Mouse (Mus musculus): ENCODE results near the gene Psmd1. TPM values are rescaled to one million over a fixed set of nuclear protein-coding genes. Genes with fewer than 3 reads are reported as not detected.

The Psmd1 gene
- polyA plus RNA-seq, 2 experiments = 73.2 to 161 TPM

- no peak overlapping the region for H3K4me3 ChIP-seq (replicated peaks; ENCODE audit: low read length)
- TF ChIP-seq POLR2A (IDR thresholded peaks at IDR 0.05; ENCODE audit: borderline replicate concordance, extremely low read depth, insufficient read depth, insufficient read length) = no peak
- 0 out of 2 replicates have a peak overlapping the region, but pooled peaks have one; percentile 26 for H3K27ac ChIP-seq (replicated peaks; ENCODE audit: low read depth, low read length)
- no peak overlapping the region for H3K9ac ChIP-seq (ENCODE audit: low read depth, low read length, severe bottlenecking)
- H3K27me3 ChIP-seq (ENCODE audit: control insufficient read depth, insufficient read depth, low read length) = peaks cover 8% of the 10 kb centered on the region; the same call in 1 of the 2 replicates
- WGBS = 80% methylated on average over 12 of the region's 12 CpGs
- H3K9me3 ChIP-seq (ENCODE audit: control insufficient read depth, low read length) = no peaks in the 10 kb centered on the region
- no peak overlapping the region for H3K4me2 ChIP-seq (replicated peaks; ENCODE audit: low read depth, low read length, severe bottlenecking)
- peak; percentile 62; the same call in 1 of the 2 replicates for ATAC-seq (ENCODE audit: low FRiP score, low read depth)
- DNase-seq (ENCODE audit: low spot score) = no peak
- H3K36me3 ChIP-seq (ENCODE audit: control insufficient read depth, insufficient read depth, low read length) = no peaks in the 10 kb centered on the region
- peaks cover 4% of the 10 kb centered on the region; the same call in 1 of the 2 replicates for H3K4me1 ChIP-seq (ENCODE audit: control insufficient read depth, insufficient read depth, low read length)
Observed at GRCm38 (mm10) chr1:86053198-86053921, 10.8 kb upstream of the Psmd1 start.

DNA sequence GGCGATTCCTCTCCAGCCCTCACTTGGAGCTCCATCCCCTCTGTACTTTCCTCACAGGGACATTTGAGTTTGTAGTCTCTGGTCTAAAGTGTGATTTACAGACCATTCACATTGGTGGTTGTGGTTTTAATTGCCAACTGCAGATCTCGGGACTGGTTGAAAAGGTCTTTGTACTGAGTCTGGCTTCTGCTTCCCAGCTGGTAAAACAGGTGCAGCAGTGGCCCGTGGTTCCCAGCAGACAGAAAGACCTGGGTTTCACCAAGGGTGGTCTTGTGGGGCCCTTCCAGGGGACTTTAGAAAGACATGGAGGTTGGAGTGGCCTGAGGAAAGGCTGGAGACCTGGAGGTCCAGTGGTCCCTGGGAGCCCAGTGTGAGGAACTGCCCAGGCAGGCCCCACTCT is 9.2 kb upstream of the Psmd1 start:
- Histone ChIP-seq H3K9ac (ENCODE audit: low read depth, low read length, severe bottlenecking) (no peak overlapping the region), H3K27me3 (ENCODE audit: control insufficient read depth, insufficient read depth, low read length) (no peaks in the 10 kb centered on the region), H3K4me1 (ENCODE audit: control insufficient read depth, insufficient read depth, low read length) (peaks cover 4% of the 10 kb centered on the region; the same call in 1 of the 2 replicates), H3K9me3 (ENCODE audit: control insufficient read depth, low read length) (no peaks in the 10 kb centered on the region), H3K4me2 (replicated peaks; ENCODE audit: low read depth, low read length, severe bottlenecking) (no peak overlapping the region), H3K4me3 (replicated peaks; ENCODE audit: low read length) (no peak overlapping the region), H3K36me3 (ENCODE audit: control insufficient read depth, insufficient read depth, low read length) (no peaks in the 10 kb centered on the region), H3K27ac (replicated peaks; ENCODE audit: low read depth, low read length) (no peak overlapping the region)
- no peak for TF ChIP-seq POLR2A (IDR thresholded peaks at IDR 0.05; ENCODE audit: borderline replicate concordance, extremely low read depth, insufficient read depth, insufficient read length)
- no peak for ATAC-seq (ENCODE audit: low FRiP score, low read depth)
- no peak for DNase-seq (ENCODE audit: low spot score)
- WGBS = 28% methylated on average over 3 of the region's 3 CpGs

DNA sequence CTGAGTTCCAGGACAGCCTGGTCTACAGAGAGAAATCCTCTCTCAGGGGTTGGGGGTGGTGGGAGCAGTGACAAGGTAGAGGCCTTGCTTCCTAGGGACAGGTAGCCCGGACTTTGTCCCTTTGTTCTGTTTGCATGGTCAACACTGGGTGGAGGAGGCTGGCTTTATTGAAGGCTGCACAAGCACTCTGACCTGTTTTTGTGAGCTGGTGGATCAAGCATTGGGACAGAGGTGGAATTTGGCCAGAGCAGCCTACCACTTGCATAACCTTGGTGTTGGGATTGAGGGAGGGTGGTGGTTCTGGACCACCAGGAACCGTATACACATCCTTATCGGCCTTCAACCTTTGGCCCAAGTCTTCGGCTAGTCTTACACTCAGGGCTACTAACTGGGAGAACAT is 7.9 kb upstream of the Psmd1 start:
- WGBS = 97% methylated on average over 4 of the region's 4 CpGs
- TF ChIP-seq POLR2A (IDR thresholded peaks at IDR 0.05; ENCODE audit: borderline replicate concordance, extremely low read depth, insufficient read depth, insufficient read length) = no peak
- H3K4me1 ChIP-seq (ENCODE audit: control insufficient read depth, insufficient read depth, low read length) = peaks cover 4% of the 10 kb centered on the region; the same call in 1 of the 2 replicates

DNA sequence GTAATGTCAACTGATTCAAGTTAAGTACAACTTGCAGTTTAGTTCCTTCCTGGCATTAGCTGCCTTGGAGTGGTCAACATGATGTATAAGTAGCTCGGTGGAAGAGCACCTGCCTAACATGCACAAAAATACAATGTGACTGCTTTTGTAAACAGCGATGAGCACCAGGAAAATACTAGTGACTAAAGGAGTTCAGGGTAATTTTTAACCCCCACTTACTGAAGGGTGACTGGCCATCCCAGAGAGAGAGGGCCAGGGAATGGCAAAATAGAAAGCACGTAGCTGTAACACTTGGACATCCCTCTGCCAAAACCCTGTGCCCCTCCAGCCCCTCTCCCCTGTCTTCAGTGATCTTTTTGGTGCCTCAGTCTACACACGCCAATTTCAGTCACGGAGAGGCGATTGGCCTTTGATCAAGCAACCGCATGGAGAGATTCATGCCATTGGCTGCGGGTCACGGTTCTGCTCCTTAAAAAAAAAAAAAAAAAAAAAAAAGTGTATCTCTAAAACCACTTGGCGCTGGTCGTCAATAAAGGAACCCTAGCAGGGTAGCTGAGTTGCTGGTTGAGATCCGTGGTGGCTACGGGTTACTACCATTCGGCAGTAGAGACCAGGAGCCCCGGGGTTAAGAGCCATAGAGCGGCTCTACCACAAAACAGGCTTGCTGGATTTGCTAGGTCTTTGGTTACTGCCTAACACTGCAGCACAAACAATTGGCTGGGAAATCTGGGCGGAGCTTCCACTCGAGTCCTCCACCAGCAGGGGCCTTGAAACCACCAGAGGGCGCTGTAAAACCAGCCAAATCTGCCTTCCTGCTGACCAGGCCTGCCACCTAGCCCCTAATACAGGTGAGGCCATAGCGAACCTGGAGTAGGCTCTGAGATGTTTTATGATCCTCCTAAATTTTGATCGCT is 5.1 kb upstream of the Psmd1 start:
- 11% methylated on average over 21 of the region's 21 CpGs for WGBS
- no peaks in the 10 kb centered on the region for H3K9me3 ChIP-seq (ENCODE audit: control insufficient read depth, low read length)
- H3K4me1 ChIP-seq (ENCODE audit: control insufficient read depth, insufficient read depth, low read length) = peaks cover 4% of the 10 kb centered on the region; the same call in 1 of the 2 replicates
- DNase-seq (ENCODE audit: low spot score) (peak; percentile 94), ATAC-seq (ENCODE audit: low FRiP score, low read depth) (peak; percentile 81)
- no peaks in the 10 kb centered on the region for H3K36me3 ChIP-seq (ENCODE audit: control insufficient read depth, insufficient read depth, low read length)
- H3K27ac ChIP-seq (replicated peaks; ENCODE audit: low read depth, low read length) = no peak overlapping the region
- peak overlapping the region; percentile 30 for H3K4me3 ChIP-seq (replicated peaks; ENCODE audit: low read length)
- H3K27me3 ChIP-seq (ENCODE audit: control insufficient read depth, insufficient read depth, low read length) = no peaks in the 10 kb centered on the region
- H3K9ac ChIP-seq (ENCODE audit: low read depth, low read length, severe bottlenecking) = peak overlapping the region; percentile 40
- TF ChIP-seq POLR2A (IDR thresholded peaks at IDR 0.05; ENCODE audit: borderline replicate concordance, extremely low read depth, insufficient read depth, insufficient read length) = no peak
- peak overlapping the region; percentile 51 for H3K4me2 ChIP-seq (replicated peaks; ENCODE audit: low read depth, low read length, severe bottlenecking)

More for the DNA sequence above, 7.9 kb upstream of the Psmd1 start:
- no peak overlapping the region for H3K27ac ChIP-seq (replicated peaks; ENCODE audit: low read depth, low read length)
- no peak overlapping the region for H3K4me3 ChIP-seq (replicated peaks; ENCODE audit: low read length)
- H3K4me2 ChIP-seq (replicated peaks; ENCODE audit: low read depth, low read length, severe bottlenecking) = no peak overlapping the region
- DNase-seq (ENCODE audit: low spot score) (no peak), ATAC-seq (ENCODE audit: low FRiP score, low read depth) (no peak)
- no peaks in the 10 kb centered on the region for H3K36me3 ChIP-seq (ENCODE audit: control insufficient read depth, insufficient read depth, low read length)
- no peaks in the 10 kb centered on the region for H3K9me3 ChIP-seq (ENCODE audit: control insufficient read depth, low read length)
- H3K9ac ChIP-seq (ENCODE audit: low read depth, low read length, severe bottlenecking) = no peak overlapping the region
- no peaks in the 10 kb centered on the region for H3K27me3 ChIP-seq (ENCODE audit: control insufficient read depth, insufficient read depth, low read length)

DNA sequence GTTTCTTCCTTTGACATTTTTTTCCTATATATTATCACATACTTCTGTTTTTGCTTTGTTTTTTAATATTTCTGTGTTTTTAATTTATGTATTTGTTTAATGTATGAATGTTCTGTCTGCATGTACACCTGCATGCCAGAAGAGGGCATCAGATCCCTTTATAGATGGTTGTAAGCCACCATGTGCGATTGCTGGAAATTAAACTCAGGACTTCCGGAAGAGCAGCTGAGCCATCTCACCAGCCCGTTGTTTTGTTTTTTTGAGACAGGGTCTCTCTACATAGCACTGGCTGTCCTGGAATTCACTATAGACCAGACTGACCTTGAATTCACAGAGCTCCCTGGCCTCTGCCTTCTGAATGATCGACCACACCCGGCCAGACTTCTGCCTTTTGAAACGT is 1.7 kb upstream of the Psmd1 start:
- ATAC-seq (ENCODE audit: low FRiP score, low read depth) (no peak), DNase-seq (ENCODE audit: low spot score) (no peak)
- Histone ChIP-seq H3K4me3 (replicated peaks; ENCODE audit: low read length) (no peak overlapping the region), H3K27me3 (ENCODE audit: control insufficient read depth, insufficient read depth, low read length) (no peaks in the 10 kb centered on the region), H3K4me2 (replicated peaks; ENCODE audit: low read depth, low read length, severe bottlenecking) (no peak overlapping the region), H3K27ac (replicated peaks; ENCODE audit: low read depth, low read length) (no peak overlapping the region), H3K36me3 (ENCODE audit: control insufficient read depth, insufficient read depth, low read length) (no peaks in the 10 kb centered on the region), H3K9ac (ENCODE audit: low read depth, low read length, severe bottlenecking) (no peak overlapping the region), H3K9me3 (ENCODE audit: control insufficient read depth, low read length) (no peaks in the 10 kb centered on the region), H3K4me1 (ENCODE audit: control insufficient read depth, insufficient read depth, low read length) (peaks cover 11% of the 10 kb centered on the region)
- 78% methylated on average over 6 of the region's 6 CpGs for WGBS
- TF ChIP-seq POLR2A (IDR thresholded peaks at IDR 0.05; ENCODE audit: borderline replicate concordance, extremely low read depth, insufficient read depth, insufficient read length) = no peak

Measured in limb, embryonic 14.5 days (tissue).